Comparison of ENCODE assay signal across 30 mouse cellular contexts in the genomic region with DNA sequence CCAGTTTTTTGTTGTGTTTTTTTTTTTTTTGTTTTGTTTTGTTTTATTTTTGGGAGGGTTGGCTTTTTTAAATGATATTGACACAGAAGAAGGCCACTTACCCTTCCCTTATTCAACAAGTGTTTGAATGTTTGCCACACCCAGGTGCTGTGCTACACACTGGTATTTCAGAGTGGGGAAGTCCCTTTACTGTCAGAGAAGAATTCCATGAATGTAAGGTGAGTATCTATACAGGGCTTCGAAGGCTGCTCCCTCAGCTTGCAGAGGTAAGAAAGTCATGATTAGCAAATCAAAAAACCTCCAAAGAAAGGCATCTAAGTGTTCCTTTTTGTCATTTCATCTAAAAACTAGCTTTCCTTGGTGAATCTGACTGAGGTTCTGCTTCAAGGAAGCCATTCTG. TPM values are rescaled to one million over a fixed set of nuclear protein-coding genes. Genes with fewer than 3 reads are reported as not detected.
"Had no signal": no experiment of that assay in that cellular context is flagged by ENCODE, and none has a peak within 500 bp of the region (broad histone marks: within the 10 kb centered on the region; RNA-seq: fewer than 3 reads in every experiment).

No protein-coding gene starts in this region.

- ATAC-seq: forebrain, embryonic 13.5 days; forebrain, embryonic 14.5 days; forebrain, embryonic 15.5 days; forebrain, embryonic 16.5 days; forebrain, postnatal 0 days had no signal

- H3K27ac ChIP-seq: embryonic facial prominence, embryonic 12.5 days; embryonic facial prominence, embryonic 13.5 days; forebrain, embryonic 10.5 days; forebrain, embryonic 12.5 days; forebrain, embryonic 13.5 days; forebrain, embryonic 15.5 days; gastrocnemius, adult 2 months; heart, adult 2 months; heart, embryonic 10.5 days had no signal

- H3K27me3 ChIP-seq: embryonic facial prominence, embryonic 12.5 days; embryonic facial prominence, embryonic 13.5 days; embryonic facial prominence, embryonic 15.5 days; forebrain, embryonic 12.5 days; forebrain, embryonic 13.5 days; forebrain, embryonic 15.5 days had no signal

- H3K9me3 ChIP-seq: embryonic facial prominence, embryonic 10.5 days; embryonic facial prominence, embryonic 12.5 days; embryonic facial prominence, embryonic 13.5 days; embryonic facial prominence, embryonic 15.5 days; forebrain, embryonic 10.5 days; forebrain, embryonic 12.5 days; forebrain, embryonic 13.5 days; forebrain, embryonic 15.5 days; heart, embryonic 10.5 days had no signal

- H3K36me3 ChIP-seq: embryonic facial prominence, embryonic 10.5 days; embryonic facial prominence, embryonic 12.5 days; embryonic facial prominence, embryonic 13.5 days; embryonic facial prominence, embryonic 15.5 days; forebrain, embryonic 10.5 days; forebrain, embryonic 12.5 days; forebrain, embryonic 15.5 days; heart, embryonic 10.5 days had no signal

- H3K4me2 ChIP-seq: embryonic facial prominence, embryonic 12.5 days; embryonic facial prominence, embryonic 13.5 days; embryonic facial prominence, embryonic 15.5 days; forebrain, embryonic 12.5 days; forebrain, embryonic 13.5 days; forebrain, embryonic 15.5 days had no signal

- H3K9ac ChIP-seq: embryonic facial prominence, embryonic 12.5 days; embryonic facial prominence, embryonic 13.5 days; embryonic facial prominence, embryonic 15.5 days; forebrain, embryonic 12.5 days; forebrain, embryonic 13.5 days; forebrain, embryonic 15.5 days; forebrain, postnatal 0 days had no signal

- H3K4me3 ChIP-seq: embryonic facial prominence, embryonic 10.5 days; embryonic facial prominence, embryonic 12.5 days; embryonic facial prominence, embryonic 13.5 days; embryonic facial prominence, embryonic 15.5 days; erythroblast, embryonic 14.5 days; forebrain, embryonic 10.5 days; forebrain, embryonic 12.5 days; forebrain, embryonic 13.5 days; forebrain, embryonic 15.5 days; gastrocnemius, adult 2 months; heart, adult 2 months; heart, embryonic 10.5 days had no signal

- H3K4me1 ChIP-seq: embryonic facial prominence, embryonic 12.5 days; forebrain, embryonic 12.5 days; forebrain, embryonic 13.5 days; forebrain, embryonic 15.5 days had no signal

- DNase-seq: cerebellum, adult 9-11 months; cerebellum, postnatal 10 days; cerebellum, postnatal 14 days; cerebellum, postnatal 25 days; cerebellum, postnatal 36 days; embryo, embryonic 11 days; forebrain, postnatal 0 days; gastrocnemius, adult 2 months; gastrocnemius, postnatal 10 days; gastrocnemius, postnatal 14 days; gastrocnemius, postnatal 25 days; gastrocnemius, postnatal 36 days; heart, adult 11 months; heart, adult 18-20 months; heart, adult 2 months had no signal

RNA-seq across cellular contexts. Expression of a gene that starts 26.1 kb away (rescaled TPM):
- total RNA-seq: gastrocnemius, adult 18-20 months; gastrocnemius, adult 2 months; gastrocnemius, adult 8-10 months; gastrocnemius, postnatal 14 days; gastrocnemius, postnatal 25 days; gastrocnemius, postnatal 36 days; granulocyte monocyte progenitor cell, adult 5-6 weeks had no signal
- polyA plus RNA-seq: erythroblast, embryonic 14.5 days had no signal
